Mouse (Mus musculus): ENCODE measurements around the gene Shank3.

Shank3 gene

DNA sequence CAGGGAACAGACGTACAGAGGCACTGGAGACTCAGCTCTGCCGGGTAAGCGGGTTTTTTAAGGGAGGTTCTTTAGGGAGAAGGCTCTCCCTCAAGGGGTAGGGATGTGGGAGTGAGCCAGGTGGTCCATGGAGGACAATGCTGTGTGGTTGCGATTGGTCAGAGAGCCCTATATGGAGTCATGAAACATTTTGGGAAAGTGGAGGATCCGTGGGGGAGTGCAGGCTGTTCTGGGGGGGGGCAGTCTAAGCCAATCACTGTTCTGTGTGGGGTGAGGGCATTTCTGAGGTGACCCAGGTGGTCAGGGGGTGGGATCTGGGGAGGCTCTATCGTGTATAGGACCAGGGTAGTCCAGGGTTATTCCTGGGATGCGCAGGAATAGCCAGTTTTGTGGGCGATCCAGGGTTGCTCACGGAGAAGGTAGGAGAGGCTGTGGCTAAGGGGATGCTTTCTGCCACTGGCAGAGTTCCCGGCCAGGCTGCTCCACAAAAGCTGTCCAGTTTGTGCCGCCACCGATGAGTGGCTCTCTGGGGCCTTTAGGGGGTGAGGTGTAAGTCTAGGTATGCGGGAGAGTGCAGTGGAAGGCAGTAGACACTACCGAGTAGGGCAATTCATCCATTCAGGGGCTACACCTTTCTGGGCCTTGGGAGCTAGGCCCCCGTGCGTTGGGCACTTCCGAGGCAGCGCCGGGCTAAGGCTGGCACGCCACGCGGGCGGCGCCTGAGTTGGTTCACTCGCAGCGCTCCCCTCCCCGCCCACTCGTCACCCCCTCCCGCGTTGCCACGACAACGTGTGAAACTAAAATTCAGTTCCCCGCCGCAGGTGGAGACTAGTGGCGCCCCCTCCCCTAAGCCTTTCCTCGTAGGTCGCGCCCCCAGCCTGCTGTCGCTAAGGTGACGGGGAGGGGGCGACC lies 1.1 kb upstream of the Shank3 start:
- ChIA-PET CTCF (interaction anchor here in 3 of 4 experiments (0.7 to 1.7 kb wide), 7 partner anchors 32 to 106 kb away, joined by 3 to 10 read pairs (median 3); no protein-coding TSS in a partner anchor), POLR2A (interaction anchor here in 2 of 4 experiments (0.7 to 2.2 kb wide), 7 partner anchors 10 to 752 kb away, joined by 3 to 8 read pairs (median 5); partner anchors contain the start of gene Rabl2 (in 1 of the 2))

DNA sequence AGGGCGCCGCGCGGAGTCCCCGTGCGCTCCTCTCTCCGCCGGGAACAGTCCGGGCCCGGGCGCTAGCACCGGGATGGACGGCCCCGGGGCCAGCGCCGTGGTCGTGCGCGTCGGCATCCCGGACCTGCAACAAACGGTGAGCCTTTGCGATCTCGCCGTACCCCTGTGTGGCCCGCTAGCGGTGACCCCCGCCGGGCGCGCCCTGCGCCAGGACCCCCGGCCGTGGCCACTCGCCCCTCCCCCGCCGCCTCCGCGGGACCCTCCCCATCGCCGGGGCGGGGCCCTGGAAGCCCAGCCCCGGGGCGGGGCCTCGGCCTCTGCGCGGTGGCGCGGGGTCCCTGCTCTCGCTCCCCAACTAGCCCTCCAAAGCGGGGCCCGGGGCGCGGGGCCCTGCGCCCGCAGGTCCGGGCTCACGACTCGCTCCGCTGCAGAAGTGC lies 379 bp downstream of the Shank3 start:
- POLR2A ChIA-PET, result interaction anchor here in 2 of 4 experiments (0.9 to 1.9 kb wide), 9 partner anchors 11 to 70 kb away, joined by 3 to 6 read pairs (median 5); partner anchors contain the start of genes Arsa (in 1 of the 2), C730034F03Rik (in 1 of the 2), Chkb (in 1 of the 2) and Gm44502 (in 1 of the 2)

DNA sequence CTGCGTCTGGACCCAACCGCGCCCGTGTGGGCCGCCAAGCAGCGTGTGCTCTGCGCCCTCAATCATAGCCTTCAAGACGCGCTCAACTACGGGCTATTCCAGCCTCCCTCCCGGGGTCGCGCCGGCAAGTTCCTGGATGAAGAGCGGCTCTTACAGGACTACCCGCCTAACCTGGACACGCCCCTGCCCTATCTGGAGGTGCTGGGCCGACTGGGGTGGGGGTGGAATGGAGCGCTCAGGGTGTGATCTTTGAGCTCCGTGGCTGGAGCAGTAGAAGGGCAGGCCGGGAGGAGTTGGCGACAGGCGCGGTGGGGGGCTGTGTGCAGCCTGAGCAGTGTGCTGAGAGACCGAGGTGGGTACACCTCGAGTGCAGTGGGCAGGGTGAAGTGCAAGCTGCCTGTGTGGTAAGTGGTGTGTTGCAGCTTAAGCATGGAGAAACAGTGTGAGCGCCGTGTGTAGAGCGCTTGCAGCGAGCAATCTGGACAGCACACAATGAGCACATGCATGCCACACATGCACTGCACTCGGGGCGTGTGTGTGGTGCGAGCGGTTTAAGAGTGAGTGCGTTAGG lies 883 bp downstream of the Shank3 start:
- POLR2A ChIA-PET, result interaction anchor here in 2 of 4 experiments (0.5 to 1.9 kb wide), 8 partner anchors 17 to 287 kb away, joined by 3 to 6 read pairs (median 4); partner anchors contain the start of genes Arsa (in 1 of the 2), C730034F03Rik (in 1 of the 2), Chkb (in 1 of the 2) and Gm44502 (in 1 of the 2)
- CTCF ChIA-PET, result interaction anchor here in 2 of 4 experiments (0.8 to 1.3 kb wide), 3 partner anchors 30 to 372 kb away, joined by 3 to 5 read pairs (median 4); partner anchors contain the start of gene Hdac10 (in 1 of the 2)

More for the DNA sequence above, 379 bp downstream of the Shank3 start:
- CTCF ChIA-PET, result interaction anchor here in 3 of 4 experiments (0.6 to 1.0 kb wide), 5 partner anchors 23 to 725 kb away, joined by 3 to 15 read pairs (median 5); partner anchors contain the start of gene Hdac10 (in 1 of the 3)

GRCm38 (mm10) chr15:89501321-89501720 lies 1.9 kb downstream of the Shank3 start:
- POLR2A ChIA-PET, result interaction anchor here (0.6 to 1.9 kb wide), 11 partner anchors 18 to 146 kb away, joined by 3 to 6 read pairs (median 3); partner anchors contain the start of genes C730034F03Rik (in 1 of the 4), Gm44502 (in 1 of the 4), Lmf2 (in 1 of the 4) and Ncaph2 (in 1 of the 4)

GRCm38 (mm10) chr15:89504838-89505237 lies 5.4 kb downstream of the Shank3 start:
- POLR2A ChIA-PET, result no interaction called here
- CTCF ChIA-PET, result interaction anchor here in 1 of 4 experiments (1.2 kb wide), 1 partner anchor 26 kb away, joined by 3 read pairs; no protein-coding TSS in a partner anchor

More at GRCm38 (mm10) chr15:89501321-89501720, 1.9 kb downstream of the Shank3 start:
- CTCF ChIA-PET, result interaction anchor here in 2 of 4 experiments (0.6 to 1.3 kb wide), 2 partner anchors 29 to 41 kb away, joined by 4 to 5 read pairs; no protein-coding TSS in a partner anchor

- POLR2A ChIA-PET, result interaction anchor here in 1 of 4 experiments (1.0 to 1.4 kb wide), 3 partner anchors 8 to 78 kb away, joined by 3 to 4 read pairs (median 3); partner anchors contain the start of genes C730034F03Rik, Chkb and Gm44502
- CTCF ChIA-PET, result no interaction called here
These were observed 8.3 kb downstream of the Shank3 start for GRCm38 (mm10) chr15:89507751-89508150.

DNA sequence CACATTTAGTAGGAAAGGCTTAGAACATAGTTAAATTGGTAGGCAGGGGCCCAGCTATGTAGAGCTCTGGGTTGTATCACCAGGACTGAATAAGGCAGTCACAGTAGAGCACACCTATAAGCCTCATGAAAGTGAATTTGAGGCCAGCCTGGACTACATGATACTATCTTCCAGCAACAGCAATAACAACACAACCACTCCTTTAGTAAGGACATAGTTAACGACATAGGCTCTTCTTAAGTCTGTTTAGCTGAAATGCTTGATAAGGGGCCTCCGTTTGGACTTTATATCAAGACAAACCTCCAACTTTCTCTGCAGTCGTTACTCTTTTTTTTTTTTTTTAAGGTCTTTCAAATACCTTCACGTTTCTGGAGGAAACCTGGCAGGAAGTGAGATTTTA lies 13.3 kb downstream of the Shank3 start:
- ChIA-PET POLR2A (interaction anchor here in 1 of 4 experiments (0.6 kb wide), 1 partner anchor 694 kb away, joined by 4 read pairs; the partner anchor contains the start of gene Alg12), CTCF (interaction anchor here in 2 of 4 experiments (0.6 to 1.1 kb wide), 3 partner anchors 17 to 385 kb away, joined by 3 to 4 read pairs (median 3); no protein-coding TSS in a partner anchor)

DNA sequence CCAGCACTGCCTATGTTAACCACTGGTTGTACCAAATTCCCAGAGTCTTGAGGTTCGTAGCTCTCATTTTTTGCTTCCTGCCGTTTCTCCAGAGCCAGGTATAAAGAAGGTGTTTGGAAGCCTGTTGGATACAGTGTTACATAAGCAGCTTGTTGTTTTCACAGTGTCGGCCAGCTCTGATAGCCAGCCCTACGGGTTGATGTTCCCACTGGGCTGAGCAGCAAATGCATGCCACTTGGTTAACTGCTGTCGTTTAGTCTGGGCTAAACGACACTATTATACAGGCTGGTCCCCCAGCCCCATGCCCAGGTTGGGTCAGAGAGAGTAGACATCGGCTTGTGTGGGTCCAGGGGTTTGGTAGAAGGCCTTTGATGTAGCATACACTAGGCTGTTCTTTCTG lies 22.5 kb downstream of the Shank3 start:
- ChIA-PET POLR2A (interaction anchor here in 1 of 4 experiments (1.1 kb wide), 1 partner anchor 16 kb away, joined by 4 read pairs; no protein-coding TSS in a partner anchor), CTCF (interaction anchor here in 1 of 4 experiments (1.2 kb wide), 1 partner anchor 9 kb away, joined by 7 read pairs; no protein-coding TSS in a partner anchor)

GRCm38 (mm10) chr15:89522566-89523282 lies 23.3 kb downstream of the Shank3 start:
- CTCF ChIA-PET, result no interaction called here

GRCm38 (mm10) chr15:89523283-89523832 lies 23.9 kb downstream of the Shank3 start:
- ChIA-PET CTCF (no interaction called here), POLR2A (interaction anchor here in 2 of 4 experiments (0.7 to 1.2 kb wide), 2 partner anchors 21 to 47 kb away, joined by 3 read pairs; no protein-coding TSS in a partner anchor)

More at GRCm38 (mm10) chr15:89522566-89523282, 23.3 kb downstream of the Shank3 start:
- POLR2A ChIA-PET, result interaction anchor here in 2 of 4 experiments (0.7 to 1.2 kb wide), 2 partner anchors 21 to 47 kb away, joined by 3 read pairs; no protein-coding TSS in a partner anchor

DNA sequence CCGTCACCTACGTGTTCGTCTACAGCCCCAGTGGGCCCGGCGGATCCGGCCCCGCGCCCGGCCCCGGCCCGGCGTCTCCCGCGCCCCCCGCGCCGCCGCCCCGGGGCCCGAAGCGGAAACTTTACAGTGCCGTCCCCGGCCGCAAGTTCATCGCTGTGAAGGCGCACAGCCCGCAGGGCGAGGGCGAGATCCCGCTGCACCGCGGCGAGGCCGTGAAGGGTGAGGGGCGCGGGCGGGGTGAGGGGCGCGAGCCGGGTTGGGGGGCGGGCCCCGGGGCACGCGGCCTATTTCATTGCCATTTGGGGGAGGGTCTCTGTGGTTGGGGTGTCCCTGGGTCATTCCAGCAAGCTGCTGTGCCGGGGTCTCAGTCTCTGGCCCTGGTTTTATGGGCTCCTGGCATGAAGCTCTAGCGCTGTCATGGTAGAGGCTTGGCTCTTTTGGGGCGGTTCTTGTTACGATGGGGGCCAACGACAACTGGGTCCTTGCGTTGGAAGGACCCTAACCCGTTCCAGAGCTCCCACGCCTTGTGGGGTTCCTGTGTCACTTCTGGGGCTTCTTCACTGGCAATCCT lies 24.7 kb downstream of the Shank3 start:
- CTCF ChIA-PET, result interaction anchor here in 1 of 4 experiments (0.5 kb wide), 1 partner anchor 30 kb away, joined by 23 read pairs; no protein-coding TSS in a partner anchor

GRCm38 (mm10) chr15:89524611-89525415 lies 25.4 kb downstream of the Shank3 start:
- CTCF ChIA-PET, result interaction anchor here in 1 of 4 experiments (0.5 kb wide), 1 partner anchor 31 kb away, joined by 23 read pairs; no protein-coding TSS in a partner anchor
- POLR2A ChIA-PET, result interaction anchor here in 2 of 4 experiments (0.6 to 0.7 kb wide), 2 partner anchors 169 to 198 kb away, joined by 3 to 4 read pairs; partner anchors contain the start of genes Lmf2 (in 1 of the 2) and Ncaph2 (in 1 of the 2)

More for the DNA sequence above, 24.7 kb downstream of the Shank3 start:
- POLR2A ChIA-PET, result interaction anchor here in 2 of 4 experiments (0.7 to 1.2 kb wide), 2 partner anchors 48 to 168 kb away, joined by 3 read pairs; partner anchors contain the start of genes Lmf2 (in 1 of the 2) and Ncaph2 (in 1 of the 2)

DNA sequence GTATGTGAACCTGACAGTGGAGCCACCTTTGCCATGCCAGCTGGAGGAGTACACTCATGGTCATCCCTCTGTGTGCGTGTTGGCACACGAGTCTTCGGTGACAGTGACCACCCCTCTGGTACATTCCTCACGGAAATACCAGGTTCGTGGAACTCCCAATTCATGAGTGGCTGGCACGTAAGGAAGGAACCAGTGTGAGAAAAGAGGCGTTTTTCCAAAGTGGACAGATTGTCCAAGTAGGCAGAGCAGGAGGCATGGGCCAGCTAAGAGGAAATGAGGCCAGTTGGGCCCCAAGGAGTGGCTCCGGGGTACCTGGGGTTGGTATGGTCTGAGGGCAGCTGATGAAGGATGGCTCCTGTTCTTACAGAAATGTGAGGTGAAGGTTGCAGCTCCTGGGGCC lies 26.0 kb downstream of the Shank3 start:
- CTCF ChIA-PET, result no interaction called here
- POLR2A ChIA-PET, result no interaction called here

GRCm38 (mm10) chr15:89525896-89526295 lies 26.5 kb downstream of the Shank3 start:
- ChIA-PET POLR2A (no interaction called here), CTCF (no interaction called here)

- ChIA-PET CTCF (interaction anchor here in 1 of 4 experiments (1.0 kb wide), 1 partner anchor 9 kb away, joined by 3 read pairs; no protein-coding TSS in a partner anchor), POLR2A (interaction anchor here in 1 of 4 experiments (1.1 kb wide), 1 partner anchor 26 kb away, joined by 6 read pairs; no protein-coding TSS in a partner anchor)
These were observed 27.4 kb downstream of the Shank3 start for GRCm38 (mm10) chr15:89526776-89527325.
